Mouse (Mus musculus): ENCODE results near the gene Leng8. TPM values are rescaled to one million over a fixed set of nuclear protein-coding genes. Genes with fewer than 3 reads are reported as not detected.

Leng8 gene
- polyA plus RNA-seq, 1 experiment from 2014 or later = 54.4 TPM

DNA sequence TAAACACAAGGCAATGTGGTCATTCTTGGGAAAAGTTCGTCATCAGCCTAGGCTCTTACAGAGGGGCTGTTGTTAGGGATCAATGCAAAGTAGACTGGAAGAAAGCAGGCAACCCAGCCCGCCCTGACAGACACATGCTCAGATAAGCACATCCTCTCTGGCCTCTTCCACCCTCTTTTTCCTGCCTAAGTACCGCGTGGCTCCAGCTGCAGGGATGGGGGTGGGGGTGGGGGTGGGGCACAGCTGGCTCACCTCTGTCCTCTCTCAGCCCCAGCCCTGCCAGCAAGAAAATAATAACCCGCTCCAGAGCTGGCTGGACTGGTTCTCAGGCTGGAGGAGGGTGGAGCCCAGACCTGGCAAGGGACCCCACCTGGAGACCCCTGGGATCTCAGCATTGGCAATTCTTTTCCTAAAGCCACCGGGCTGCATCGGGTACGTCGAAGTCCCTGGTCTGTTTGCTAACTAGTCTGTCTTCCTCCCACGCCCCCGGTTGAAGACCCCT, 26.8 kb downstream of the Leng8 start:
- Histone ChIP-seq H3K4me3 (ENCODE audit: low read depth, low read length) (peak overlapping the region; percentile 29), H3K27ac (ENCODE audit: low read depth, low read length) (no peak overlapping the region), H3K9ac (ENCODE audit: low read depth, low read length) (0 out of 2 replicates have a peak overlapping the region, but pooled peaks have one; percentile 11), H3K4me1 (replicated peaks; ENCODE audit: control insufficient read depth, insufficient read depth, low read length) (no peaks in the 10 kb centered on the region), H3K27me3 (ENCODE audit: control insufficient read depth, insufficient read depth, low read length) (no peaks in the 10 kb centered on the region), H3K4me2 (replicated peaks; ENCODE audit: low read depth, low read length) (peak overlapping the region; percentile 46), H3K9me3 (ENCODE audit: control insufficient read depth, low read length) (no peaks in the 10 kb centered on the region), H3K36me3 (ENCODE audit: control insufficient read depth, insufficient read depth, low read length) (no peaks in the 10 kb centered on the region)
- 3% methylated on average over 11 of the region's 11 CpGs for WGBS
- ATAC-seq (ENCODE audit: low FRiP score) (peak; percentile 51; the same call in 1 of the 2 replicates), DNase-seq (ENCODE audit: low spot score) (peak; percentile 25)

DNA sequence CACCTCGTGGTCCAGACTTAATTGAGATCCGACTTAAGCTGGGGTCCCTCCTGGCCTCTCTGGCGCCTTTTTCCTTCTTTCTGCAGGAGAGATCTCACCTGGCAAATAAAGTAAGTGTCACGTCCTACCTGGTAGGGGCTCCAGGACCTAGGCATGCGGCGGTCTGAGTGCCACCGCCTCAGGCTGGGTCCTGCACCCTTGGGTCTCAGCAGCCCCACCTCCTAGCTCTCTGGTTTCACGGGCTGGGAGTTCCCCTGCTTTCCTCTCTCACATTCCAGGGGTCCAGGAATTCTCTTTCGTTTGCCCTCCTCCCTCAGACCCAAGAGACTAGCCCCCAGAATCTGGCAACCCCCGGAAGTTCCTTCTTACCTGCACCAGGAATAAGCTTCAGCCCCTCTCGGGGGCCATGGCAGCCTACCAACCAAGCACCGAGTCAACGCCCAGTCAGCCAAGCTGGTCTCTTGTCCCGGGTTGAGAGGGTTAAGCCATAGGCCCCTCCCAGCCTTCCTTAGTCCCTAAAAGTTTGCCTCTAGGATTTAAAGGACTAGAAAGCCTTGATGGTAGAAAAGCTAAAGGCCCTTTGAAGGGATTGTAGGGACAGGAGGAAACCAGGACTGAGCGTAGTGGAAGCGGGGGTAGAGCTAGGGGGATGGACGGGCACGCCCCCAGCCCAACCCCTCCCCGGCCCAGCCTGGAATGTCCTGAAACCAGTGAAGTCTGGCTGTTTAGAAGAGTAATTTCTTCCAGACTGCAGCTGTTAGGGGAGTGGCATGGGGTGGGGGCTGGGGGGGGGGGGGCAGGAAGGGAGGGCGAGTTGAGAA, 27.5 kb downstream of the Leng8 start, which contains the start of gene Cdc42ep5:
Cdc42ep5 (minus strand) TSS at position 771 of the 821 bp plus-strand sequence.
- Histone ChIP-seq H3K4me3 (ENCODE audit: low read depth, low read length) (peak within 1 kb of the TSS; percentile 29), H3K4me1 (replicated peaks; ENCODE audit: control insufficient read depth, insufficient read depth, low read length) (no peaks in the 10 kb centered on the region), H3K36me3 (ENCODE audit: control insufficient read depth, insufficient read depth, low read length) (no peaks in the 10 kb centered on the region), H3K27me3 (ENCODE audit: control insufficient read depth, insufficient read depth, low read length) (no peaks in the 10 kb centered on the region), H3K9me3 (ENCODE audit: control insufficient read depth, low read length) (no peaks in the 10 kb centered on the region), H3K27ac (ENCODE audit: low read depth, low read length) (no peak within 1 kb of the TSS), H3K4me2 (replicated peaks; ENCODE audit: low read depth, low read length) (peak within 1 kb of the TSS; percentile 46), H3K9ac (ENCODE audit: low read depth, low read length) (peak within 1 kb of the TSS; percentile 11; the same call in 1 of the 2 replicates)
- WGBS = 1% methylated on average over 18 of the region's 20 CpGs
- ATAC-seq (ENCODE audit: low FRiP score) = peak; percentile 88
- peak; percentile 44 for DNase-seq (ENCODE audit: low spot score)

DNA sequence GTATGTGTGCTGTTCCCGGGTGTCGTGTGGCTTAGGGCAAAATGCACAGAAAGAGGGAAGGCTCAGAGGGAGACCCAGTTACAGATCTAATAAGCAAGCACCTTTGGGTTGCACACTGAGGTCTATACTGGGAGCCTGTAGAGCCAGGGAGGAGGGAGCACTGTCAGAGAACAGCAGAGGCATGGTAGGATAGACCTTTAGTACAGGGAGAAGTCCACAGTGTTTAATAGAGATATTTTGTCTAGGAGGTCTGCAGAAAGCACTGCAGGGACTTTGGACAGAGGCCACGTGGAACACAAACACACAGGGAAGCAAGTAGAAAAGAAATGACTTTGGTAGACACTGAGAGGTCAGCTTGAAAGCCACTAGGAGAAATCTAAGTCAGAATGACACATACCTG, 28.4 kb downstream of the Leng8 start:
- no peaks in the 10 kb centered on the region for H3K36me3 ChIP-seq (ENCODE audit: control insufficient read depth, insufficient read depth, low read length)
- 17% methylated on average over 3 of the region's 3 CpGs for WGBS
- H3K9me3 ChIP-seq (ENCODE audit: control insufficient read depth, low read length) = no peaks in the 10 kb centered on the region
- ATAC-seq (ENCODE audit: low FRiP score) (no peak), DNase-seq (ENCODE audit: low spot score) (no peak)
- no peak overlapping the region for H3K9ac ChIP-seq (ENCODE audit: low read depth, low read length)
- H3K4me3 ChIP-seq (ENCODE audit: low read depth, low read length) = no peak overlapping the region
- no peak overlapping the region for H3K4me2 ChIP-seq (replicated peaks; ENCODE audit: low read depth, low read length)
- H3K27ac ChIP-seq (ENCODE audit: low read depth, low read length) = no peak overlapping the region
- no peaks in the 10 kb centered on the region for H3K4me1 ChIP-seq (replicated peaks; ENCODE audit: control insufficient read depth, insufficient read depth, low read length)
- no peaks in the 10 kb centered on the region for H3K27me3 ChIP-seq (ENCODE audit: control insufficient read depth, insufficient read depth, low read length)

DNA sequence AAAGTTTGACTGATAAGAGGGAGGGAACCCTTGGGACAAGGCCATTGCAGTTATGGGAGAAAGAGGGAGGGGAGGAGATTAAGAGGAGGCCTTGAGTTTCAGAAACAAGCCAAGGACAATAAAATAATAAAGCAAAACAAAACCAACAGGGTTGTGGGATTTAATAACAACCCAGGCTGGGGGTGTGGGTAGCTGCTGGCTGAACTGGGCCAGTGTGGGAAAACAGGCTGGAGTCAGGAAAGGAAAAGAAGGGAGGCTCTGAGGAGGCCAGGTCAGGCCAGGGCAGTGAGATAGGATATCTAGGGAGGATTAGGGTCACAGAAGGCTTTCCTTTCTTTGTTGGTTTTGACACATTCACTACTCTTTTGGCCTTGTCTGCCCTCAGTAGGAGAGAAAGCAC, 30.3 kb downstream of the Leng8 start:
- ATAC-seq (ENCODE audit: low FRiP score) (no peak), DNase-seq (ENCODE audit: low spot score) (no peak)
- no peaks in the 10 kb centered on the region for H3K4me1 ChIP-seq (replicated peaks; ENCODE audit: control insufficient read depth, insufficient read depth, low read length)

DNA sequence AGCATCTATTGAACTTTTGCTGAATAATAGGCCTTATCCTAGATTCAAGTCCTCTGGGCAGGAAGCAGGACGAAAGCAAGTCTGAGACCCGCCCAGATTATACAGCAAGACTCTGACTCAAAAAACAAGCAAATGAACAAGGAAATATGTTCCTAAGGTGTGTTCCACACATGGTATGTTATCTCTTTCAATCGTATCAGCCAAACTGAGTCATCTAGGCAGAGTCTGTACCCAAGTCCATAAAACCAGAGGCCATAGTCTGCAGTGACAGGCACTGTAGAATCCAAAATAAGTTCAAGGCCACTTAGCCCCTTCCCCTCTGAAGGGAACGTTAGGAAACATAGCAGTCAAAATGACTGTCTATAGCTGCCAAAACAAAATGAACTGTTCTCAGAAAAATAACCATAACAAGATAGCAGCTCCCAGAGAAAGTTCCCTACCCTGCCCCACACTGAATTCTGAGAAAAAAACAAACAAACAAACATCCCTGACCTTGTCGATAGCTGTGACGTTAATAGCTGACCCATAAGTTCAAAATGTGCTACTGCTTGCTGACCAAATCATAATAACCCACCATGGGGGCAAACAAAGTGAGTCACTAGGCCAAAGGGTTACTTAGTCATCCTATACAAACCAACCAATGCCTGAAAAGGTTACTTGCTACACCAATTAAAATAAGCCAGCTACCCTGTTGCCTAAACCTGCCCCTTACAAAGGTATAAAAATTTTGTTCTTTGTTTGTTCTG, 33.5 kb downstream of the Leng8 start:
- H3K4me3 ChIP-seq (ENCODE audit: low read depth, low read length) = no peak overlapping the region
- H3K36me3 ChIP-seq (ENCODE audit: control insufficient read depth, insufficient read depth, low read length) = no peaks in the 10 kb centered on the region
- H3K27ac ChIP-seq (ENCODE audit: low read depth, low read length) = no peak overlapping the region
- no peaks in the 10 kb centered on the region for H3K4me1 ChIP-seq (replicated peaks; ENCODE audit: control insufficient read depth, insufficient read depth, low read length)
- H3K27me3 ChIP-seq (ENCODE audit: control insufficient read depth, insufficient read depth, low read length) = no peaks in the 10 kb centered on the region
- no peaks in the 10 kb centered on the region for H3K9me3 ChIP-seq (ENCODE audit: control insufficient read depth, low read length)
- no peak for ATAC-seq (ENCODE audit: low FRiP score)
- H3K4me2 ChIP-seq (replicated peaks; ENCODE audit: low read depth, low read length) = no peak overlapping the region
- WGBS = 84% methylated on average over 6 of the region's 6 CpGs
- DNase-seq (ENCODE audit: low spot score) = no peak
- no peak overlapping the region for H3K9ac ChIP-seq (ENCODE audit: low read depth, low read length)

More for the DNA sequence above, 30.3 kb downstream of the Leng8 start:
- H3K4me3 ChIP-seq (ENCODE audit: low read depth, low read length) = no peak overlapping the region
- no peak overlapping the region for H3K9ac ChIP-seq (ENCODE audit: low read depth, low read length)
- no peaks in the 10 kb centered on the region for H3K36me3 ChIP-seq (ENCODE audit: control insufficient read depth, insufficient read depth, low read length)
- no peak overlapping the region for H3K27ac ChIP-seq (ENCODE audit: low read depth, low read length)
- H3K9me3 ChIP-seq (ENCODE audit: control insufficient read depth, low read length) = no peaks in the 10 kb centered on the region
- no peak overlapping the region for H3K4me2 ChIP-seq (replicated peaks; ENCODE audit: low read depth, low read length)
- H3K27me3 ChIP-seq (ENCODE audit: control insufficient read depth, insufficient read depth, low read length) = no peaks in the 10 kb centered on the region

DNA sequence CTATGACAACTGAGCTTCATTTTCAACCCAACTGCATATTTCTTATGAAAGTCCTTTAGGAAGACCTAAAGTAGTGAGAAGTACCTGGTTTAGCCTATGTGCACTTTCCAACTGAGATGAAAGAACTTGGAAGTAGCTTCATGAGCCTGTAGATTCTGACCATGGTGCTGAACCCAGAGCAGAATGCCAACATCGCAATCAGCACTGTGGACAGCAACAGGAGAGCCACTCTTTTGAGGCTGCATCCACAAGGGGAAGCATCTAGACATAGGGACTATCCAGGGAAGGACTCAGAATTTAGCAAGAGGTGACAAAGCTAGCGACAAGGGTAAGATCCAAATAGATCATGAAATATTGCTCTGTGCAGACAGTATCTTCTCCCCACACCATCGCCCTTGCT, 41.6 kb downstream of the Leng8 start:
- H3K9ac ChIP-seq (ENCODE audit: low read depth, low read length) = no peak overlapping the region
- no peaks in the 10 kb centered on the region for H3K36me3 ChIP-seq (ENCODE audit: control insufficient read depth, insufficient read depth, low read length)
- ATAC-seq (ENCODE audit: low FRiP score) = no peak
- no peaks in the 10 kb centered on the region for H3K9me3 ChIP-seq (ENCODE audit: control insufficient read depth, low read length)
- H3K4me2 ChIP-seq (replicated peaks; ENCODE audit: low read depth, low read length) = no peak overlapping the region
- no peak overlapping the region for H3K27ac ChIP-seq (ENCODE audit: low read depth, low read length)
- 37% methylated on average over 3 of the region's 3 CpGs for WGBS
- no peaks in the 10 kb centered on the region for H3K27me3 ChIP-seq (ENCODE audit: control insufficient read depth, insufficient read depth, low read length)
- H3K4me1 ChIP-seq (replicated peaks; ENCODE audit: control insufficient read depth, insufficient read depth, low read length) = no peaks in the 10 kb centered on the region
- no peak overlapping the region for H3K4me3 ChIP-seq (ENCODE audit: low read depth, low read length)
- no peak for DNase-seq (ENCODE audit: low spot score)

Other genes starting within 250 kb of the Leng8 start
- not detected in 2 replicates for gene Gm14548, start 238.9 kb upstream of the Leng8 start, polyA plus RNA-seq (2014; fragmentation: Nextera tagmentation; extraction: Ambion mirVana)
- not detected in 2 replicates for gene Lilra6, start 221.5 kb upstream of the Leng8 start, polyA plus RNA-seq (2014; fragmentation: Nextera tagmentation; extraction: Ambion mirVana)
- 2.6 and 3.0 TPM in 2 replicates for gene Lair1, start 73.8 kb upstream of the Leng8 start, polyA plus RNA-seq (2014; fragmentation: Nextera tagmentation; extraction: Ambion mirVana)
- 61.0 and 66.6 TPM in 2 replicates for gene Ttyh1, start 17.6 kb upstream of the Leng8 start, polyA plus RNA-seq (2014; fragmentation: Nextera tagmentation; extraction: Ambion mirVana)
- 1.9 TPM in 2 replicates for gene Leng9, start 13.3 kb downstream of the Leng8 start, polyA plus RNA-seq (2014; fragmentation: Nextera tagmentation; extraction: Ambion mirVana)
- gene Cdc42ep5, start 27.8 kb downstream of the Leng8 start, polyA plus RNA-seq (2014; fragmentation: Nextera tagmentation; extraction: Ambion mirVana) = 19.9 and 20.7 TPM in 2 replicates
- not detected in 2 replicates for gene Lilra5, start 100.7 kb downstream of the Leng8 start, polyA plus RNA-seq (2014; fragmentation: Nextera tagmentation; extraction: Ambion mirVana)
- gene Ncr1, start 200.7 kb downstream of the Leng8 start, polyA plus RNA-seq (2014; fragmentation: Nextera tagmentation; extraction: Ambion mirVana) = not detected in 2 replicates

Data from hindbrain, embryonic 11.5 days (tissue).